Mouse (Mus musculus): ENCODE data around the gene Gm9. TPM values are rescaled to one million over a fixed set of nuclear protein-coding genes. Genes with fewer than 3 reads are reported as not detected.
"Not testable (repeated sequence)": the region's sequence is repeated elsewhere in the genome, so short reads cannot be mapped to it uniquely, and the experiment has no call there.

Gm9 gene
- not detected in 2 replicates for polyA plus RNA-seq (2015; fragmentation: Nextera tagmentation; extraction: Ambion mirVana)

GRCm38 (mm10) chrX:37210941-37211340 is at the start of gene Gm9:
Gene Gm9 (minus strand): TSS chrX:37211041.
- H3K36me3 ChIP-seq (replicated peaks; ENCODE audit: insufficient read depth, low read length): no peaks in the 10 kb centered on the region
- H3K4me2 ChIP-seq (ENCODE audit: low read depth, low read length): no peak within 1 kb of the TSS
- no peaks in the 10 kb centered on the region for H3K4me1 ChIP-seq (ENCODE audit: insufficient read depth)
- no peak for ATAC-seq
- DNase-seq: no peak
- no peaks in the 10 kb centered on the region for H3K27me3 ChIP-seq (ENCODE audit: insufficient read depth, low read length)
- H3K9ac ChIP-seq (replicated peaks): no peak within 1 kb of the TSS
- H3K27ac ChIP-seq (ENCODE audit: low read depth): no peak within 1 kb of the TSS
- TF ChIP-seq EP300 (IDR thresholded peaks at IDR 0.05; ENCODE audit: low read depth): no peak
- no peak for TF ChIP-seq CTCF (IDR thresholded peaks at IDR 0.05; ENCODE audit: low read depth)
- H3K9me3 ChIP-seq (ENCODE audit: low read length): no peaks in the 10 kb centered on the region
- H3K4me3 ChIP-seq (ENCODE audit: low read depth, low read length): no peak within 1 kb of the TSS
- 77% methylated on average over 10 of the region's 10 CpGs for WGBS (ENCODE audit: insufficient replicate concordance)

- H3K9me3 ChIP-seq (ENCODE audit: low read length); H3K27me3 ChIP-seq (ENCODE audit: insufficient read depth, low read length); H3K27ac ChIP-seq (ENCODE audit: low read depth); ATAC-seq; DNase-seq; H3K9ac ChIP-seq (replicated peaks); H3K36me3 ChIP-seq (replicated peaks; ENCODE audit: insufficient read depth, low read length); H3K4me3 ChIP-seq (ENCODE audit: low read depth, low read length); H3K4me1 ChIP-seq (ENCODE audit: insufficient read depth); H3K4me2 ChIP-seq (ENCODE audit: low read depth, low read length): not testable (repeated sequence)
- 100% methylated on average over 1 of the region's 3 CpGs for WGBS (ENCODE audit: insufficient replicate concordance)
These were observed 38.8 kb upstream of the Gm9 start, which contains the start of gene Rhox3a for GRCm38 (mm10) chrX:37249619-37250018. Gene Rhox3a (plus strand): TSS chrX:37249919.

GRCm38 (mm10) chrX:37244676-37245075 is 33.8 kb upstream of the Gm9 start, which contains the start of gene Rhox2a:
Gene Rhox2a (plus strand): TSS chrX:37244976.
- not testable (repeated sequence) for H3K27ac ChIP-seq (ENCODE audit: low read depth); H3K27me3 ChIP-seq (ENCODE audit: insufficient read depth, low read length); H3K9ac ChIP-seq (replicated peaks); H3K4me3 ChIP-seq (ENCODE audit: low read depth, low read length); ATAC-seq; H3K4me2 ChIP-seq (ENCODE audit: low read depth, low read length); H3K36me3 ChIP-seq (replicated peaks; ENCODE audit: insufficient read depth, low read length); H3K9me3 ChIP-seq (ENCODE audit: low read length); H3K4me1 ChIP-seq (ENCODE audit: insufficient read depth); DNase-seq
- 100% methylated on average over 1 of the region's 9 CpGs for WGBS (ENCODE audit: insufficient replicate concordance)

- H3K27ac ChIP-seq (ENCODE audit: low read depth); H3K9me3 ChIP-seq (ENCODE audit: low read length); H3K4me1 ChIP-seq (ENCODE audit: insufficient read depth); H3K4me3 ChIP-seq (ENCODE audit: low read depth, low read length); H3K4me2 ChIP-seq (ENCODE audit: low read depth, low read length); H3K36me3 ChIP-seq (replicated peaks; ENCODE audit: insufficient read depth, low read length); ATAC-seq; H3K27me3 ChIP-seq (ENCODE audit: insufficient read depth, low read length); H3K9ac ChIP-seq (replicated peaks); DNase-seq: not testable (repeated sequence)
- WGBS (ENCODE audit: insufficient replicate concordance): 59% methylated on average over 1 of the region's 1 CpGs
These were observed 11.3 kb upstream of the Gm9 start, which contains the start of gene Rhox1 for GRCm38 (mm10) chrX:37222158-37222557. Gene Rhox1 (minus strand): TSS chrX:37222258.

- Histone ChIP-seq H3K4me1 (ENCODE audit: insufficient read depth) (no peaks in the 10 kb centered on the region), H3K4me3 (ENCODE audit: low read depth, low read length) (no peak overlapping the region), H3K36me3 (replicated peaks; ENCODE audit: insufficient read depth, low read length) (no peaks in the 10 kb centered on the region), H3K9me3 (ENCODE audit: low read length) (no peaks in the 10 kb centered on the region), H3K27ac (ENCODE audit: low read depth) (no peak overlapping the region), H3K27me3 (ENCODE audit: insufficient read depth, low read length) (no peaks in the 10 kb centered on the region), H3K9ac (replicated peaks) (no peak overlapping the region), H3K4me2 (ENCODE audit: low read depth, low read length) (no peak overlapping the region)
- no peak for TF ChIP-seq EP300 (IDR thresholded peaks at IDR 0.05; ENCODE audit: low read depth)
- TF ChIP-seq CTCF (IDR thresholded peaks at IDR 0.05; ENCODE audit: low read depth): no peak
- no peak for ATAC-seq
- 52% methylated on average over 8 of the region's 8 CpGs for WGBS (ENCODE audit: insufficient replicate concordance)
- no peak for DNase-seq
These were observed 12.2 kb downstream of the Gm9 start for GRCm38 (mm10) chrX:37198676-37199075.

- no peak overlapping the region for H3K27ac ChIP-seq (ENCODE audit: low read depth)
- H3K4me2 ChIP-seq (ENCODE audit: low read depth, low read length): peak overlapping the region; percentile 76
- DNase-seq (peak; percentile 15), ATAC-seq (no peak)
- H3K4me3 ChIP-seq (ENCODE audit: low read depth, low read length): peak overlapping the region; percentile 68
- H3K4me1 ChIP-seq (ENCODE audit: insufficient read depth): no peaks in the 10 kb centered on the region
- H3K36me3 ChIP-seq (replicated peaks; ENCODE audit: insufficient read depth, low read length): no peaks in the 10 kb centered on the region
- 25% methylated on average over 28 of the region's 28 CpGs for WGBS (ENCODE audit: insufficient replicate concordance)
- no peaks in the 10 kb centered on the region for H3K27me3 ChIP-seq (ENCODE audit: insufficient read depth, low read length)
- TF ChIP-seq CTCF (IDR thresholded peaks at IDR 0.05; ENCODE audit: low read depth) (no peak), EP300 (IDR thresholded peaks at IDR 0.05; ENCODE audit: low read depth) (no peak)
- no peaks in the 10 kb centered on the region for H3K9me3 ChIP-seq (ENCODE audit: low read length)
- H3K9ac ChIP-seq (replicated peaks): peak overlapping the region; percentile 57
These were observed 19.0 kb downstream of the Gm9 start for GRCm38 (mm10) chrX:37191744-37192379.
